Mouse (Mus musculus): ENCODE data around the gene Hpcal1.
"Not testable (repeated sequence)": the region's sequence is repeated elsewhere in the genome, so short reads cannot be mapped to it uniquely, and the experiment has no call there.

Gene Hpcal1

DNA sequence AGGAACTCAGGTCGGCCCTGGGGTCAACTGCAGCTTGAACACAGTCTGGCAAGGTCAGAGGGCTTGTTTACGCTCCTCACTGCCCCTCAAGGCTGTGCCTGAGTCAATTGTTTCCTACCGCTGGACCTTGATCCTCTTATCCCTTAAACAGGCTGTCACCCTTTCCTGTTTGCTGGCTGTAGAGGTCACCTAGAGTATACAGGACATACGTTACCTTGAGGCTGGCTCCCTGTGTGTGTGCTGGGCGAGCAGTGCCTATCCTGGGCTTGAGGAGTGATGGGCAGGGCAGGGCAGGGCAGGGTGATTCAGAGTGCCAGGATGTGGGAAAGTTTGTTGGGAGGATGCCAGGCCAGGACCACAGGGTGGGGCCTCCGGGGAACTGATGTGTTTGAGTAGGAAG, 47.8 kb downstream of the Hpcal1 start:
- DNase-seq (ENCODE audit: low spot score in 2 of 2): no peak

- DNase-seq (ENCODE audit: low spot score in 2 of 2): no peak
These were observed 49.6 kb downstream of the Hpcal1 start for GRCm38 (mm10) chr12:17740226-17740625.

GRCm38 (mm10) chr12:17741637-17742364, 51.1 kb downstream of the Hpcal1 start:
- no peak for DNase-seq (ENCODE audit: low spot score in 2 of 2)

GRCm38 (mm10) chr12:17742571-17743321, 52.1 kb downstream of the Hpcal1 start:
- DNase-seq (ENCODE audit: low spot score in 2 of 2): no peak

DNA sequence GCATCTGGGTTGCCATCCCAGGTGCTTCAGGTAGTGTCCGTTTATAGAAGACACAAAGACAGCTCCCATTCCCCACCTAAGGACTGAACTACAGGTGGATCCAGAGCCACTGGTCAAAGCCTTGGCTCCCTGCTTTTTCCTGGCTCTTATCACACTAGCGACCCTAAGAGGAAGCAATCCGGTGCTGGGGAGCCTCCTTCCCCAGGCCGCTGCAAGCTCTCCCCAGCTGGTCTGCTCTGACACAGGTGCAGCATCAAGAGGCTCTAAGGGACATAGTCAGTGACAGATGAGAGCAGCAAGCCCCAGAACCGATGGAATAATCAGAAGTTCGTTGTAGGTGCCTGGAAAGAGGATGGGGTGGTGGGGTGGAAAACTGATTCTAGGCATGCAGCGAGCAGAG, 54.8 kb downstream of the Hpcal1 start:
- no peak for DNase-seq (ENCODE audit: low spot score in 2 of 2)

DNA sequence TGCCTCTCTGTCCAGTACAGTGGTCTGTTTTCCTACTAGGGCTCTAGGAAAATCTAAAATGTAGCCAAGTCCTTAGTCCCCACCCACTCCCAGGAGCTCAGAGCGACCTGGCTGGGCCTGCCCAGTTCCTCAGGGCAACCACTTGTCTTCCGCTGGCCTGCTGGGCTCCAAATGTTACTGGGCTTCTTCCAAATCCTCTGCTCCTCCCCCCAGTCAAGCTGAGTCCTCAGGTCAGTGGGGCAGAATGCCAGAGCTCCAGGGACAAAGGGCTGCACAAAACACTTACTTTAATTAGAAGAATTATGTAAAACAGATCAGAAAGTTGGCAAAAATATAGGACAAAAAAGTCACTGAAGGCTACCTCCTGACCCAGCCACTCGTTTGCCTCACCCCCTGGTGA, 56.1 kb downstream of the Hpcal1 start:
- DNase-seq (ENCODE audit: low spot score in 2 of 2): peak in 1 of 2 experiments; percentile 20

DNA sequence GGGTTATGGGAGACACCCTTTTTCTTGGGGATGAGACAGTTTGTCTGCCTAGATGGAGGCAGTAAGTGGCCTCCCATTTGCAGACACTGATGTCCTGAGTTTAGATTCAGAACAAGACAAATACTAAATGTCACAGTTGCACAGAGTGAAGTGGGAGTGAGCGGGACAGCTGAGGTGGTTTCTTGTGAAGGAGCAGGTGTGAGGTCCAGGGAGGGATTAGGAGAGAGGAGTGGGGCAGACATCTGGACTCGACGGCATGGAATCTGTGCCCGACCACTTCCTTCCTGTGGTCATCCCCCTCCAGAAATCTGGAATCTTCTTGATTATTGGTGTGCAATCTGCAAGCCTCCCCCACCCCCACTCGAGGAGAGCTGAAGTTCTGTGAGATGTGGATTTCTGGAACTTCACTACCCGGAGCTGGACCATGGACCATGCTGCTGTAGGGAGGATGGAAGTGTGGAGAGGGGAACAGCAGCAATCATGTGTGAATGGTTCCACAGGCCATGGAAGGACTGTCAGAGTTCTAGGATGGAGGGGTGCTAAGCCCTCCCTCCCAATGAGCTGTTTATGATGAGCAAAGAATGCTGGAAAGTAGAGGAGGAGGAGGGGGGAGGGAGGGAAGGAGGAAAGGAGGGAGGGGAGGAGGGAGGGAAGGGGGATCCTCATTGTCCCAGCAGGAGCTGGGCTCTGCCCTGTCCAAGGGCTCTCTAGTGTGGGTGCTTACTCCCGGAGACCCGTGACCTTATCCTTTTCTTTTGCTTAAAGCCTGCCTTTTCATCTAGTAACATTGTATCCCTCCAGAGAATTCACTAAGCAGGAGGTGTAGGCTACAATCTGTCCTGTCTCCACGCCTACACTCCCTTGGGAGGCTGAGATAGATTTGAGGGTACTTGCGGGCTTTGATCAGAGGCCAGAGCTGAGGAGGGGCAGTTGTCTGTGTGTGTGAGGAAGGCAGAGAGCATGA, 56.8 kb downstream of the Hpcal1 start:
- DNase-seq (ENCODE audit: low spot score in 2 of 2): no peak

- no peak for DNase-seq (ENCODE audit: low spot score in 2 of 2)
These were observed 57.5 kb downstream of the Hpcal1 start for GRCm38 (mm10) chr12:17748155-17748529.

- no peak for DNase-seq (ENCODE audit: low spot score in 2 of 2)
These were observed 59.1 kb downstream of the Hpcal1 start for GRCm38 (mm10) chr12:17749784-17750183.

GRCm38 (mm10) chr12:17750500-17750899, 59.8 kb downstream of the Hpcal1 start:
- no peak for DNase-seq (ENCODE audit: low spot score in 2 of 2)

GRCm38 (mm10) chr12:17752828-17753227, 62.2 kb downstream of the Hpcal1 start:
- no peak for DNase-seq (ENCODE audit: low spot score in 2 of 2)

DNA sequence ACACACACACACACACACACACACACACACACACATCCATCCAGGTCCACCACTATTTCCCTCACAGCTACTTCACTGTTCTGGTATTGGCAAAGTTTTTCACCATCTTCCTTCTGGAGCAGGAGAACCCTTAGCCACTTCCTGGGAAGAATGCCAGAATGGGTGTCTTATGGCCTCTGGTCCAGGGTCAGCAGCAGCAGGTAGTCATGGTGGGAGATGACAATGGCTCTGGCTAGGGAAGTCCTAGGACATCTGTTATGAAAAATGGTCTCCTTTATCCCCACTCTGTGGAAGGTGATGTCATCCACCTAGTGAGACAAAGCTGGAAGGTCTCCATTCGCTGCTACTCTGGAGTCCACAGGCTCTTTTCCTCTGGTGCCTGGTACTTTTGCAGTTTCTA, 64.1 kb downstream of the Hpcal1 start:
- DNase-seq (ENCODE audit: low spot score in 2 of 2): no peak

GRCm38 (mm10) chr12:17756891-17757290, 66.2 kb downstream of the Hpcal1 start:
- DNase-seq (ENCODE audit: low spot score in 2 of 2): no peak

GRCm38 (mm10) chr12:17762286-17762933, 71.8 kb downstream of the Hpcal1 start:
- DNase-seq (ENCODE audit: low spot score in 2 of 2): no peak

- no peak for DNase-seq (ENCODE audit: low spot score in 2 of 2)
These were observed 72.4 kb downstream of the Hpcal1 start for GRCm38 (mm10) chr12:17763054-17763453.

DNA sequence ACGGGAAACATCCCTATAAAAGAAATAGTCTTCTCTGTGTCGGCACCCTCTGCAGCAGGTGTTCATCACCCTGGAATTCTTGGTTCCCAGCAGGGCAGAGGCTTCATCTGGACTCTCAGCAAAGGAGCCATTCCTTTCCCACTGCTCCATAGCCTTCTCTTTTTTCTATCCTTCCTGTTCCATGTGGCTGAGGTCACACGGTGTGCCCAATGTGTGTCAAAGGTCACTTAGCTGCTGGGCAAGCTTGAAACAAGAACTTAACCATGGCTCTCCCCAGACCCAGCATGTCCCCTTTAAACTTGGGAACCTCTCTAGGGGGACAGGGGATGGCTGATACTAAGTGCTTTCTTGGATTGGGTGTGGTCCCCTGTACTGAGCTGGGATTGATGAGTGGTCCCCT, 73.3 kb downstream of the Hpcal1 start:
- DNase-seq (ENCODE audit: low spot score in 2 of 2): no peak

GRCm38 (mm10) chr12:17767567-17767966, 76.9 kb downstream of the Hpcal1 start:
- DNase-seq (ENCODE audit: low spot score in 2 of 2): not testable (repeated sequence)

GRCm38 (mm10) chr12:17769476-17770172, 79.0 kb downstream of the Hpcal1 start:
- no peak for DNase-seq (ENCODE audit: low spot score in 2 of 2)

- no peak for DNase-seq (ENCODE audit: low spot score in 2 of 2)
These were observed 79.9 kb downstream of the Hpcal1 start for GRCm38 (mm10) chr12:17770538-17770937.

DNA sequence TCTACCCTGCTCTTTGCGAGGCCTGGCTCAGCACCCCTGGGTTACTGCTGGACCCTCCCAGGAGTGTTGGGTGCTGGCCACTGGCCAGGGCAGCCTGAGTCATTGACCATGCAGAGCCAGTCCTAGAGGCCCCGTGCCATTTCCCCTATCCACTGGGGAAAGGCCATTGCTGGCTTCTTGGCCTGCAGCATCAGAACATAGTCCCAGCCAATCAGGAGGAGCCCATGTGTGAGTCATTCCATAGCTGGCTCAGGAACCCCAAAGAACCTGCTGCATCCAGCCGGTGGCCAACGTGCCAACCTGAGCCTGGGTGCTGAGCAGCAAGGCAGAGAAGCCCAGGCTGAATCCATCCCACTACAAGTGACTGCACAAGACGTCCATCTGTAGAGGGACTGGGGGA, 83.1 kb downstream of the Hpcal1 start:
- not testable (repeated sequence) for DNase-seq (ENCODE audit: low spot score in 2 of 2)

GRCm38 (mm10) chr12:17774842-17775241, 84.2 kb downstream of the Hpcal1 start:
- not testable (repeated sequence) for DNase-seq (ENCODE audit: low spot score in 2 of 2)

Data from right cerebral cortex, postnatal 36 days (tissue).